Mouse (Mus musculus) erythroblast, embryonic 14.5 days (primary cell): Measurements from ENCODE around the gene Csrnp3.

Experiments
- GATA1 ChIP-seq: IDR thresholded peaks from 2 replicates; pipeline ENCODE4 v1.6.1; 2012; ENCODE audit warnings: low read length, inconsistent platforms, mixed read lengths
- TAL1 ChIP-seq: IDR thresholded peaks from 3 replicates; pipeline ENCODE4 v1.6.1; 2012; ENCODE audit warnings: low read length, inconsistent platforms, mixed read lengths

DNA sequence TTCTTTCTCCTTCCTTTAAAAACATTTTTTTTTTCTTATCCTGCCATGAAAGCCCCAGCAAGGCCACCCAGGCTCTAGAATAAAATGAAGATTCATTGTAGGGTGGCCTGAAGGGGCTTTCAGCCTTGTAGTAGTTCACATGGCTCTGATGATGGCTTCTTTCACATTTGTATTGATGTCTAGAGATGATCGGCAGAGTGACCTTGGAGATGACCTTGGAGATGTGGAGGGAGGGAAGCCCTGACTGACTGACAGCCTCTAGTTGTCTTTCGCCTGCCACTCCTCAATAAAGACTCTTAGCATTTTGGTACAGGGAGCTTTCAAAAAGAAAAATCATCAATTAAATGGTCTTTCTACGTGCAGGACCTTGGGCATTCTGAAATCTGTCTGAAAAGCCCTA lies 63.0 kb downstream of the Csrnp3 start:
- TF ChIP-seq GATA1 (no peak), TAL1 (no peak)
